Mouse (Mus musculus): ENCODE results near the gene Dnah11.

- no peak for TF ChIP-seq POLR2A (IDR thresholded peaks at IDR 0.05; ENCODE audit: extremely low read depth, insufficient read depth, low read length)
- no peak for TF ChIP-seq CTCF (IDR thresholded peaks at IDR 0.05; ENCODE audit: extremely low read depth, insufficient read depth, low read length)
Measured at GRCm38 (mm10) chr12:118189535-118189934, 9.3 kb downstream of the Dnah11 start.

Measured in cortical plate, adult 2 months (tissue).